Mouse (Mus musculus): ENCODE measurements around the gene Eva1b.
A peak's percentile ranks its signal among the peaks of the same experiment; 100 is the strongest.
"Not testable (repeated sequence)": the region's sequence is repeated elsewhere in the genome, so short reads cannot be mapped to it uniquely, and the experiment has no call there.

The Eva1b gene

GRCm38 (mm10) chr4:126155869-126156268 lies 8.3 kb downstream of the Eva1b start:
- DNase-seq (ENCODE audit: low spot score), result no peak

GRCm38 (mm10) chr4:126156617-126157016 lies 9.1 kb downstream of the Eva1b start:
- DNase-seq (ENCODE audit: low spot score), result no peak

- DNase-seq (ENCODE audit: low spot score), result no peak
Observed at GRCm38 (mm10) chr4:126157562-126157961, 10.0 kb downstream of the Eva1b start.

GRCm38 (mm10) chr4:126159455-126159854 lies 11.9 kb downstream of the Eva1b start:
- no peak for DNase-seq (ENCODE audit: low spot score)

GRCm38 (mm10) chr4:126160981-126161380 lies 13.4 kb downstream of the Eva1b start:
- no peak for DNase-seq (ENCODE audit: low spot score)

GRCm38 (mm10) chr4:126161456-126161855 lies 13.9 kb downstream of the Eva1b start:
- no peak for DNase-seq (ENCODE audit: low spot score)

- DNase-seq (ENCODE audit: low spot score), result no peak
Observed at GRCm38 (mm10) chr4:126161986-126162385, 14.4 kb downstream of the Eva1b start.

GRCm38 (mm10) chr4:126162544-126163066 lies 15.1 kb downstream of the Eva1b start:
- peak; percentile 94 for DNase-seq (ENCODE audit: low spot score)

- DNase-seq (ENCODE audit: low spot score), result peak; percentile 53
Observed at GRCm38 (mm10) chr4:126163067-126163659, 15.6 kb downstream of the Eva1b start, which contains the start of gene Sh3d21. Gene Sh3d21 (minus strand): TSS chr4:126163491.

- no peak for DNase-seq (ENCODE audit: low spot score)
Observed at GRCm38 (mm10) chr4:126163685-126164084, 16.1 kb downstream of the Eva1b start.

GRCm38 (mm10) chr4:126165092-126165491 lies 17.5 kb downstream of the Eva1b start:
- DNase-seq (ENCODE audit: low spot score), result not testable (repeated sequence)

GRCm38 (mm10) chr4:126166084-126166483 lies 18.5 kb downstream of the Eva1b start:
- no peak for DNase-seq (ENCODE audit: low spot score)

GRCm38 (mm10) chr4:126168851-126169250 lies 21.3 kb downstream of the Eva1b start:
- DNase-seq (ENCODE audit: low spot score), result no peak

- DNase-seq (ENCODE audit: low spot score), result not testable (repeated sequence)
Observed at GRCm38 (mm10) chr4:126170737-126171136, 23.2 kb downstream of the Eva1b start.

GRCm38 (mm10) chr4:126173800-126174199 lies 26.3 kb downstream of the Eva1b start:
- no peak for DNase-seq (ENCODE audit: low spot score)

- DNase-seq (ENCODE audit: low spot score), result not testable (repeated sequence)
Observed at GRCm38 (mm10) chr4:126175980-126176379, 28.4 kb downstream of the Eva1b start.

- DNase-seq (ENCODE audit: low spot score), result peak; percentile 50
Observed at GRCm38 (mm10) chr4:126181170-126181957, 33.8 kb downstream of the Eva1b start.

GRCm38 (mm10) chr4:126183034-126183433 lies 35.5 kb downstream of the Eva1b start:
- no peak for DNase-seq (ENCODE audit: low spot score)

GRCm38 (mm10) chr4:126187096-126187495 lies 39.6 kb downstream of the Eva1b start:
- no peak for DNase-seq (ENCODE audit: low spot score)

- no peak for DNase-seq (ENCODE audit: low spot score)
Observed at GRCm38 (mm10) chr4:126190636-126191035, 43.1 kb downstream of the Eva1b start.

- DNase-seq (ENCODE audit: low spot score), result no peak
Observed at GRCm38 (mm10) chr4:126194216-126194615, 46.7 kb downstream of the Eva1b start.

- no peak for DNase-seq (ENCODE audit: low spot score)
Observed at GRCm38 (mm10) chr4:126194916-126195315, 47.4 kb downstream of the Eva1b start.

- DNase-seq (ENCODE audit: low spot score), result no peak
Observed at GRCm38 (mm10) chr4:126197485-126197884, 49.9 kb downstream of the Eva1b start.

All from urinary bladder, postnatal 14 days (tissue).